Mouse (Mus musculus): ENCODE results near the gene Tbl1x.

- TF ChIP-seq CTCF (IDR thresholded peaks at IDR 0.05; ENCODE audit: control insufficient read depth, insufficient read depth, insufficient read length) (no peak), MAX (IDR thresholded peaks at IDR 0.05) (no peak), USF1 (IDR thresholded peaks at IDR 0.05; ENCODE audit: low read depth) (no peak), FOSL1 (IDR thresholded peaks at IDR 0.05; ENCODE audit: insufficient read depth, low read length, poor library complexity, severe bottlenecking) (no peak)
These were observed at the start of gene Tbl1x for GRCm38 (mm10) chrX:77510371-77511300.

Data from C2C12 (cell line).